Mouse (Mus musculus): Measurements from ENCODE around the gene Cbfb. TPM values are rescaled to one million over a fixed set of nuclear protein-coding genes. Genes with fewer than 3 reads are reported as not detected.

Cbfb gene
- polyA plus RNA-seq, 1 experiment: 0.06 TPM

DNA sequence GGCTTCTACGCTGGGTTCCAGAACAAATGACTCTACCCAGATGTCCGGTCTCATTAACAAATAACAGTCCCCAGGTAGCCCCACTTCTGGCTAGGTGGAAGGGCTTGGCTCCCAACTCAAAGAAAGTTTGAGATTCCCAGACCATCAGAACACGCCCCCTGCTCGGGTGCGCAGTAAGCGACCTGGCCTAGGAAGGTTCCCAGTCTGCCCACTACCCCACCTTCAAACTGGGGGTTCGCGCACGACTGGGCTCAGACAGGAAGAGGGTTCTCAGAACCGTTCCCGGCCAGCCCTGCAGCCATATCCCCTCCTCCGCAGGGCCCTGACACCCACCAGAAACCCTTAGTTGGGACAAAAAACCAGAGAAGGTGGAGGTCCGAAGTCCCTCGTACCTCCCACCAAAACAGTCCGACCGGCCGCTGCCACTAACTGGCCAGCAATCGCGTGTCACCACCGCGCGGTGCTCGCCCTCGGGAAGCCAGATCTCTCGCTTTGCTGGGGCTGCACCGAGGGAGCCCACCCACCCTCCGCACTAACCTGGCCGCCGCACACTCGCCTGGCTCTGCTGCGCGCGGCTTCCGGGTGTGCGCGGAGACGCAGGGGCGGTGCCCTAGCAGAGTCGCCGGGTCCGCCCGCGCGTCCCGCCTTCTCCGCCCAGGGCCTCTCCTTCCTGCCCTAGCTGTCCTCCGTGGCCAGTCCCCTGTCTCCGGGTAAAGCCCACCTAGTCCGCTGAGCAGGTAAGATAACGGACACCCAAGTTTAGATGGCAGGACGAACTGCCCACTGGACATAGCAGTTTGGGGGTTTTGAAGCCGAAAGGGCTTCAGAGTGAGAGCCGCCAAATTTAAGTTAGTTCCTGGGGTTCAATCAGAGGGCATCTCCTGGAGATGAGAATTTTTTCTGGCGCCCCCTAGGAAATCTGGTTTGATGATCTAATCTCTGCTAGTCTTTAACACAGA is 93.8 kb downstream of the Cbfb start, which contains the start of the genes Tradd and Fbxl8:
TSS of gene Tradd (minus strand) at position 586 of the 959 bp plus-strand sequence.
TSS of gene Fbxl8 (plus strand) at position 625 of the 959 bp plus-strand sequence.
- peaks cover 60% of the 10 kb centered on the region for H3K4me1 ChIP-seq (ENCODE audit: control insufficient read depth)
- peaks cover 2% of the 10 kb centered on the region; the same call in 1 of the 2 replicates for H3K36me3 ChIP-seq (ENCODE audit: control insufficient read depth)
- TF ChIP-seq TAL1 (IDR thresholded peaks at IDR 0.05; ENCODE audit: low read length) (no peak), GATA1 (IDR thresholded peaks at IDR 0.05; ENCODE audit: low read length) (no peak)
- peaks cover 91% of the 10 kb centered on the region for H3K27me3 ChIP-seq (ENCODE audit: control insufficient read depth)
- peaks cover 24% of the 10 kb centered on the region for H3K9me3 ChIP-seq (ENCODE audit: control insufficient read depth, low read length)
- peak within 1 kb of the TSS; percentile 77 for H3K4me3 ChIP-seq (replicated peaks)

DNA sequence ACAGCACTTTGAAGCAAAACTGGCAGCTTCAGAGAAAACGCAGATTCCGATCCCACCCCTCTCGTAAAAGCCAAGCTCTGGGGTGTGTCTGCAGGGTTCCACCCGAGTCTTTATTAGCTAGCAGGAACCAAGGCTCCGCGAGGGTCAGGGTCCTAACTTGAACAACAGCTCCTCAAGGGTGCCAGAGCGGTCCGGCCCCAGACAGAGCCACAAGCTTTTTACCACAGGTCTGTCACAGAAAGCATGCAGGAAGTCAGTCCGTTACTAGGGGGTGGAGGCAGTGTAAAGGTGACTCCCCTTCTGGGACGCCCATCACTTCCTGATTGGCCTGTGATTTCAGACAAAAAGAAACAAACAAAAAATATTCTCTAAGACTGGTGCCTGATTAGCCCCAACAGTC is 94.7 kb downstream of the Cbfb start:
- peaks cover 33% of the 10 kb centered on the region for H3K9me3 ChIP-seq (ENCODE audit: control insufficient read depth, low read length)
- TF ChIP-seq TAL1 (IDR thresholded peaks at IDR 0.05; ENCODE audit: low read length): no peak
- TF ChIP-seq GATA1 (IDR thresholded peaks at IDR 0.05; ENCODE audit: low read length): no peak
- H3K4me3 ChIP-seq (replicated peaks): peak overlapping the region; percentile 77
- peaks cover 91% of the 10 kb centered on the region for H3K27me3 ChIP-seq (ENCODE audit: control insufficient read depth)
- peaks cover 2% of the 10 kb centered on the region; the same call in 1 of the 2 replicates for H3K36me3 ChIP-seq (ENCODE audit: control insufficient read depth)
- H3K4me1 ChIP-seq (ENCODE audit: control insufficient read depth): peaks cover 60% of the 10 kb centered on the region

GRCm38 (mm10) chr8:105266775-105267174 is 96.3 kb downstream of the Cbfb start:
- Histone ChIP-seq H3K4me1 (ENCODE audit: control insufficient read depth) (peaks cover 53% of the 10 kb centered on the region), H3K27me3 (ENCODE audit: control insufficient read depth) (peaks cover 91% of the 10 kb centered on the region), H3K4me3 (replicated peaks) (no peak overlapping the region), H3K36me3 (ENCODE audit: control insufficient read depth) (no peaks in the 10 kb centered on the region), H3K9me3 (ENCODE audit: control insufficient read depth, low read length) (peaks cover 34% of the 10 kb centered on the region)
- TF ChIP-seq TAL1 (IDR thresholded peaks at IDR 0.05; ENCODE audit: low read length) (no peak), GATA1 (IDR thresholded peaks at IDR 0.05; ENCODE audit: low read length) (no peak)

Other genes with a start within 250 kb of the Cbfb start
- gene Ces2e, start 244.4 kb upstream of the Cbfb start, polyA plus RNA-seq (2012): not detected in 2 replicates
- gene Ces2f, start 223.3 kb upstream of the Cbfb start, polyA plus RNA-seq (2012): not detected in 2 replicates
- gene Ces2g, start 209.0 kb upstream of the Cbfb start, polyA plus RNA-seq (2012): 1.3 and 1.7 TPM in 2 replicates
- gene Ces2h, start 169.8 kb upstream of the Cbfb start, polyA plus RNA-seq (2012): not detected in 2 replicates
- not detected in 2 replicates for gene Ces3a, start 122.1 kb upstream of the Cbfb start, polyA plus RNA-seq (2012)
- not detected in 2 replicates for gene Ces3b, start 86.9 kb upstream of the Cbfb start, polyA plus RNA-seq (2012)
- not detected in 2 replicates for gene Ces4a, start 38.9 kb upstream of the Cbfb start, polyA plus RNA-seq (2012)
- 0.63 and 1.3 TPM in 2 replicates for gene D230025D16Rik, start 54.5 kb downstream of the Cbfb start, polyA plus RNA-seq (2012)
- 0.74 and 1.0 TPM in 2 replicates for gene B3gnt9, start 84.5 kb downstream of the Cbfb start, polyA plus RNA-seq (2012)
- gene Tradd, start 93.9 kb downstream of the Cbfb start, polyA plus RNA-seq (2012): 1.7 and 2.0 TPM in 2 replicates
- gene Fbxl8, start 94.0 kb downstream of the Cbfb start, polyA plus RNA-seq (2012): 0.10 and 0.27 TPM in 2 replicates
- not detected in 2 replicates for gene Hsf4, start 99.1 kb downstream of the Cbfb start, polyA plus RNA-seq (2012)
- gene Nol3, start 105.5 kb downstream of the Cbfb start, polyA plus RNA-seq (2012): not detected in 2 replicates
- 0.01 and 0.09 TPM in 2 replicates for gene 4931428F04Rik, start 119.2 kb downstream of the Cbfb start, polyA plus RNA-seq (2012)
- 1.6 and 1.7 TPM in 2 replicates for gene Exoc3l, start 125.4 kb downstream of the Cbfb start, polyA plus RNA-seq (2012)
- 30.0 and 45.9 TPM in 2 replicates for gene E2f4, start 127.0 kb downstream of the Cbfb start, polyA plus RNA-seq (2012)
- 0.97 and 1.1 TPM in 2 replicates for gene Elmo3, start 134.9 kb downstream of the Cbfb start, polyA plus RNA-seq (2012)
- 2.5 and 3.1 TPM in 2 replicates for gene Lrrc29, start 155.6 kb downstream of the Cbfb start, polyA plus RNA-seq (2012)
- 3.4 and 3.5 TPM in 2 replicates for gene Tmem208, start 155.7 kb downstream of the Cbfb start, polyA plus RNA-seq (2012)
- gene Fhod1, start 177.3 kb downstream of the Cbfb start, polyA plus RNA-seq (2012): 0.19 and 0.21 TPM in 2 replicates
- gene Slc9a5, start 178.2 kb downstream of the Cbfb start, polyA plus RNA-seq (2012): 0.02 TPM in 1 of 2 replicates, not detected in the other
- not detected in 2 replicates for gene Plekhg4, start 202.6 kb downstream of the Cbfb start, polyA plus RNA-seq (2012)
- gene Kctd19, start 242.8 kb downstream of the Cbfb start, polyA plus RNA-seq (2012): not detected in 2 replicates
- gene Lrrc36, start 242.9 kb downstream of the Cbfb start, polyA plus RNA-seq (2012): 0.03 and 0.05 TPM in 2 replicates

Data from erythroblast, embryonic 14.5 days (primary cell).